Mouse (Mus musculus) ES-Bruce4 (cell line): ENCODE results near the gene 4930415O20Rik. TPM values are rescaled to one million over a fixed set of nuclear protein-coding genes. Genes with fewer than 3 reads are reported as not detected.
A peak's percentile ranks its signal among the peaks of the same experiment; 100 is the strongest.

Experiments used
- H3K27ac ChIP-seq: 2 replicates; pipeline ENCODE4 v1.5.1; 2012; ENCODE audit warnings: low read length, inconsistent platforms; ENCODE audit not compliant: insufficient read depth
- H3K27me3 ChIP-seq: 2 replicates; pipeline ENCODE4 v1.6.1; 2012; ENCODE audit warnings: mild to moderate bottlenecking, low read length, inconsistent platforms; ENCODE audit not compliant: control insufficient read depth, poor library complexity, insufficient read depth, severe bottlenecking
- H3K36me3 ChIP-seq: 2 replicates; pipeline ENCODE4 v1.6.1; 2012; ENCODE audit warnings: inconsistent platforms, mild to moderate bottlenecking, low read length, moderate library complexity; ENCODE audit not compliant: control insufficient read depth, poor library complexity, insufficient read depth, severe bottlenecking
- H3K4me1 ChIP-seq: one replicate; pipeline ENCODE4 v1.8.1; 2011; ENCODE audit warnings: low read length; ENCODE audit not compliant: control insufficient read depth, insufficient read depth
- H3K4me3 ChIP-seq: 2 replicates; pipeline ENCODE4 v1.5.1; 2011; ENCODE audit warnings: low read depth, mild to moderate bottlenecking, low read length
- H3K9ac ChIP-seq: 2 replicates; pipeline ENCODE4 v1.6.1; 2012; ENCODE audit warnings: low read depth, mild to moderate bottlenecking, inconsistent platforms; ENCODE audit not compliant: poor library complexity, severe bottlenecking
- H3K9me3 ChIP-seq: replicated peaks from 2 replicates; pipeline ENCODE4 v1.6.1; 2012; ENCODE audit warnings: mild to moderate bottlenecking, low read length, inconsistent platforms; ENCODE audit not compliant: control insufficient read depth, poor library complexity, insufficient read depth, severe bottlenecking
- CTCF ChIP-seq: IDR thresholded peaks from one replicate; pipeline ENCODE4 v1.8.1; 2011; ENCODE audit warnings: low read depth, low read length
- EP300 ChIP-seq: IDR thresholded peaks from 2 replicates; pipeline ENCODE4 v1.6.1; 2011; ENCODE audit warnings: low read depth, low read length; ENCODE audit not compliant: insufficient read depth
- POLR2A ChIP-seq: IDR thresholded peaks from one replicate; pipeline ENCODE4 v1.8.1; 2011; ENCODE audit warnings: low read length; ENCODE audit not compliant: insufficient read depth
- polyA plus RNA-seq: library from polyadenylated mRNA; stranded (reverse); fragments of >200 nt; gene quantifications from 2 replicates; pipeline ENCODE4 v1.2.4, GENCODE M21; 2011; ENCODE audit warnings: low read depth; ENCODE audit not compliant: missing spikeins, insufficient read depth, insufficient read length

Gene 4930415O20Rik
- polyA plus RNA-seq, 1 experiment, result 2.6 TPM

DNA sequence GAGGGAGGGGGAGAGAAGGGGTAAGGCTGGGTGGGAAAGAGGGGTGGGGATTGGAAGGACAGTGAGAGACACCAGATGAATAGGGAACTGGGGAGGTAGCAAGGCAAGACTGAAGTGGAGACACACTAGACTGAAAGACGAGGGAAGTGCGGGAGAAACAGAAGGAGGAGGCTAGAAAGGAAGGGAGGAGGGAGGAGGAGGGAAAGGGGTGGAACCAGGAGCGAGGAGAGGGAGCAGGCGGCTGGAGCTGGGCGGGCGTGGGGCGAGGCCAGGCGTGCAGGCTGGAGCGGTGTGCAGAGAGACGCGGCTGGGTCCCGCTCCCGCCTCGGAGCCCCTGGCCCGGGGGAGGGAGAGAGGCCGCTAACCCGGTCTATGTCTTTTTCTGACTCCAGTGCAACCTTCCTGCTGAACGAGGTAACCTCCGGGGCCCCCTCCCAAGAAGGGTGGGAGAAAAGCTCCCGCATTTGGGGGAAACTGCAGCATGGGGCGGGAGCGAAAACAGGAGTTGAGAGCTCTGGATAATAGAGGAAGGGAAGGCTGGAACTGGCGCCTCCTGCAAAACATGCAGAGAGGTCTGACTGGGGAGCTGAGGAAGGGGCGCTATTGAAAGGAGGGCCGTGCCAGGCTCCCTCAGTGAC is 61.4 kb downstream of the 4930415O20Rik start:
- no peaks in the 10 kb centered on the region for H3K9me3 ChIP-seq
- peak overlapping the region; percentile 27 for H3K4me3 ChIP-seq
- H3K27ac ChIP-seq, result no peak overlapping the region
- no peak for TF ChIP-seq EP300
- no peaks in the 10 kb centered on the region for H3K27me3 ChIP-seq
- no peaks in the 10 kb centered on the region for H3K36me3 ChIP-seq
- H3K4me1 ChIP-seq, result peaks cover 8% of the 10 kb centered on the region
- peak overlapping the region; percentile 32; the same call in 1 of the 2 replicates for H3K9ac ChIP-seq

DNA sequence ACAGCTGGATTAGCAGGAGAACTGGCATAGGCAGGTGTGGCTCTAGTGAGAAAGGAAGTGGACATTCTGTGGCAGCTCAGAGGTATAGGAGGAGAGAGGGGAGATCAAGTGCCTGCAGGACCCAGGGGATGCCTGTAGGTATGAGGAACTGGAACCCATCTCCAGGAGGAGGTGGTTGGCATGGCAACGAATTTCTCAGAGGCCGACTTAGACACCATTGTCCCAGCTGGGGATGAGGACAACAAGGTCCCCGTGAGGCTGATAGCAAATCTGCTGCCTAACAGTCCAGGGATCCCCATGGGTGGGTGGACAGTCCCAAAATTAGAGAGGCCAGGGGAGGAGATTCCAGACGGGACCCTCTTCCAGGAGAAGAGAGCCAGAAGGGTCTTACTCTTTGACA is 62.1 kb downstream of the 4930415O20Rik start:
- Histone ChIP-seq H3K4me1 (peaks cover 11% of the 10 kb centered on the region), H3K27me3 (no peaks in the 10 kb centered on the region), H3K4me3 (no peak overlapping the region), H3K9me3 (no peaks in the 10 kb centered on the region), H3K27ac (no peak overlapping the region), H3K9ac (no peak overlapping the region), H3K36me3 (no peaks in the 10 kb centered on the region)
- no peak for TF ChIP-seq CTCF
- no peak for TF ChIP-seq EP300
- no peak for TF ChIP-seq POLR2A

DNA sequence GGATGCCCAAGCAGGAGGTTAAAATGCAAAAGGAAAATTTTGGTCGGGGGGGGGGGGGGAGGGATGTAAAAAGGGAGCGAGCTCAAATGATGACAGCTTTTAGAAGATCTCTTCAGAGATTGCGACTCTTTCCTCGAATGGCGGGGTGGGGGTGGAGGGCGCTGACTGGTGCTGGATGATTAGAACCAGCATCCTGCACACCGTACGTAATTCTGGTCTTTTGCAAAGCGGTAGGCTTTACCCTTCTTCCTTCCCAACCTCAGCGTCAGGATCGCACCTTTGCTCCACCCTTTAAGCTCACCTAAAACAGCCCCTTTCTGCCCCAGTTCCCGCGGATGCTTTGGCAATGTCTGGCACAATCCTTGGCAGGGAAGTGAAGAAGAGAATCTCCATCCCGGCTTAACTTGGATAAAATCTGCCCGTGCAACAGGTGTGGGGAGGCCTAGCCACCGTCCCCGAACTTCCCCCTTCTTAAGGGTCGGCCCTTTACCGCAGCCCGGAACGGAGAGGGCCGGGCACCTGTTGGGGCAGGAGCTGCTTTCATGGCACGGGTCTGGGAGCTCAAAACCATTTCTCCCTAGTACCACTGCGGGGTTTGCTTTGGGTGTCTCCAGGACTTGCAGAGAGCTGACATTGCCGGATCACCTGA is 63.1 kb downstream of the 4930415O20Rik start:
- TF ChIP-seq CTCF (no peak), EP300 (no peak), POLR2A (no peak)
- no peak overlapping the region for H3K27ac ChIP-seq

DNA sequence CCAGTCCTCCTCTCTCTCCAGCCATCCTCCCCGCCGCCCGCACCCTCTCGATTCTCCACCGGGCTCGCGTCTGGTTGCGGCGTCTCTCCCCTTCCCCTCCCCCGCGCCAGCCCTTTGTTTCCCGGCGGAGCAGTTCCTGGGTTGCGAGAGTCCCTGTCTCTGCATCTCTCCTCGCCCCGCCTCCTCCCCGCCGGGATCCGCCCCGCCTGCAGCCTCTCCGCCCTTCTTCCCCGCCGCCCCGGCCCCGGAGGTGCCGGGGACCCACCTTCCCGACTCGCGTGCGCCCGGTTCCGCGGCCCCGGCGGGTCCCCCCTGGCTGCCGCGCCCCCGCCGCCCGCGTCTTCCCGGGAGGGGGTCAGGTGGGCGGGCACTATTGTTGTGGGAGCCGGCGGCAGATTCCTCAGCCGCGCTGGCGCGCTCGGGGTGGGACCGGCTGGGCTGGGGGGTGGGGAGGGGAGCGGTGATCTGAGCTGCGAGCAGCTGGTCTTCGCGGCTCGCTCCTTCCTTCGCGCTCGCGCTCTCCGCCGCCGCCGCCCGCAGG is 63.8 kb downstream of the 4930415O20Rik start:
- Histone ChIP-seq H3K27me3 (no peaks in the 10 kb centered on the region), H3K4me1 (peaks cover 8% of the 10 kb centered on the region), H3K36me3 (no peaks in the 10 kb centered on the region), H3K27ac (no peak overlapping the region), H3K4me3 (peak overlapping the region; percentile 68), H3K9me3 (no peaks in the 10 kb centered on the region), H3K9ac (peak overlapping the region; percentile 80)
- TF ChIP-seq EP300 (no peak), POLR2A (no peak)

More for the DNA sequence above, 63.1 kb downstream of the 4930415O20Rik start:
- Histone ChIP-seq H3K36me3 (no peaks in the 10 kb centered on the region), H3K4me3 (peak overlapping the region; percentile 68), H3K27me3 (no peaks in the 10 kb centered on the region), H3K4me1 (peaks cover 8% of the 10 kb centered on the region), H3K9ac (peak overlapping the region; percentile 80), H3K9me3 (no peaks in the 10 kb centered on the region)

DNA sequence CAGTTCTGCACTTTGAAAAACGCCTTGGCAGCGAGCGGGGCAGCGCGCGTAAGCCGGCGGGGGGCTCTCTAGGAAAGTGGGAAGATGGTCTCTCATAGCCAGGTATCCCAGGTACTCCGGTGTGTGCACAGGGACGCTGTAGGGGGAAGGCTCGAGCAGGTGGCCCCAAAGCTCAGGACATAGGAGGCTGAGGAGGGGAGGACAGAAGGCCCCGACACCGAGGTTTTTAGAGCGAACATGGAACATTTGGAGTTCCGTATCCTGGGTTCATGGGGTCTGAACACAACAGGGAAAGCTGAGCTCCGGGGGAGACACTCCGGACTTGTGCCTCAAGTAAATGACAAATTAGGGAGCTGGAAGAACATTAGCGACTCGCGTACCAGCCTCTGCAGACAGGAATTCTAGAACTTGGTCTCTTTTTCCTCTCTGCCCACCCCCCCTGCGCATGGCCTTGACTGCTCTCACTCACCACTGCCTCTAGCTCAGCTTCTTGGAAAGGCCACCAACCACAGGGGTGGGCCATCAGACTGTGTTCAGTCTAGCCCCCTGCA is 64.6 kb downstream of the 4930415O20Rik start:
- peak overlapping the region; percentile 80 for H3K9ac ChIP-seq
- H3K9me3 ChIP-seq, result no peaks in the 10 kb centered on the region
- TF ChIP-seq CTCF, result no peak
- no peak for TF ChIP-seq EP300
- no peak for TF ChIP-seq POLR2A
- H3K27ac ChIP-seq, result no peak overlapping the region
- no peaks in the 10 kb centered on the region for H3K27me3 ChIP-seq
- H3K4me3 ChIP-seq, result peak overlapping the region; percentile 63
- peaks cover 10% of the 10 kb centered on the region for H3K4me1 ChIP-seq
- H3K36me3 ChIP-seq, result no peaks in the 10 kb centered on the region

DNA sequence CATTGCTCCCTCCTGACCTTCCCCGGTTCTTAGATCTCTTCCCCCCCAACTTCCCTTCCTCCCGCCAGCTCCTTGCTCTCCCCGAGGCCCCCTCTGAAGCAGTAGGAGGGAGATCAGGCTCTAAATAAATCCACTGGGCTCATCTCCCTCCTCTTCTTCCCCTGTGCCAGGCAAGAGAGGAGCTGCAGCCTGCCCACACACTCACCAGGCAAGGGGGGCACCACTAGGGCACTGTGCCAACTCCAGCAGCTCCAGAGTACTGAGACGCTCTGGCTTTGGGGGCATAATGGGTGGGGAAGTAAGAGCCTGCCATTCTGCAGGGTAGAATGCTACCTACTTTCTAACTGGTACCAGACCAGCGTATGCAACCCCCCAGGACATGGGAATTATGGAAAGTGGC is 65.7 kb downstream of the 4930415O20Rik start:
- H3K4me3 ChIP-seq, result no peak overlapping the region
- H3K27me3 ChIP-seq, result no peaks in the 10 kb centered on the region
- peaks cover 8% of the 10 kb centered on the region for H3K4me1 ChIP-seq
- no peak overlapping the region for H3K27ac ChIP-seq
- H3K9me3 ChIP-seq, result no peaks in the 10 kb centered on the region
- H3K9ac ChIP-seq, result no peak overlapping the region
- TF ChIP-seq CTCF (no peak), POLR2A (no peak), EP300 (no peak)
- H3K36me3 ChIP-seq, result no peaks in the 10 kb centered on the region
